Mouse (Mus musculus) erythroblast, embryonic 14.5 days (primary cell): ENCODE measurements around the gene Hdgf.

ENCODE experiments used
- GATA1 ChIP-seq: IDR thresholded peaks from 2 replicates; pipeline ENCODE4 v1.6.1; 2012; ENCODE audit warnings: low read length, inconsistent platforms, mixed read lengths
- TAL1 ChIP-seq: IDR thresholded peaks from 3 replicates; pipeline ENCODE4 v1.6.1; 2012; ENCODE audit warnings: low read length, inconsistent platforms, mixed read lengths

DNA sequence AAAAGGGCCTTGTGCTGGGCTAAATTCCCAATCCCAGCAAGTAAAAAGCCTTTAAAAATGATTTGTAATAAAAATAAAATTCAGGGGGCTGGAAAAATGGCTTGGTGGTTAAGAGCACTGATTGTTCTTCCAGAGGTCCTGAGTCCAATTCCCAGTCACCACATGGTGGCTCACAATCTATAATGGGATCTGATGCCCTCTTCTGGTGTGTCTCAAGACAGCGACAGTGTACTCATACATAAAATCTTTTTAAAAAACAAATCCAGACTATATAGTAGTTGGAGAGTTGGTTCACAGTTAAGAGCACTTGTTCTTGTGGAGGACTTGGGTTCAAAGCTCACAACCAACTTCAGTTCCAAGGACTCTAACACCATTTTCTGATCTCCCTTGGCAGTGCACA is 10.9 kb downstream of the Hdgf start:
- TF ChIP-seq GATA1 (no peak), TAL1 (no peak)
